Mouse (Mus musculus) forebrain, embryonic 16.5 days (tissue): Measurements from ENCODE around the gene Oxct1. TPM values are rescaled to one million over a fixed set of nuclear protein-coding genes. Genes with fewer than 3 reads are reported as not detected.

Experiments
- ATAC-seq: fragments of 200-750 bp; cut with Nextera tagmentation; 2 replicates; pipeline ENCODE4 v1.8.0; 2017; ENCODE audit warnings: mild to moderate bottlenecking, moderate library complexity
- H3K27ac ChIP-seq: fragments of 300-500 bp; sonication (generic); 2 replicates; pipeline ENCODE4 v1.5.1; 2014; ENCODE audit warnings: low read length, control low read depth
- H3K27me3 ChIP-seq: fragments of 300-500 bp; sonication (generic); replicated peaks from 2 replicates; pipeline ENCODE4 v1.6.1; 2014; ENCODE audit warnings: low read length; ENCODE audit not compliant: control insufficient read depth, insufficient read depth
- H3K36me3 ChIP-seq: fragments of 300-500 bp; sonication (generic); 2 replicates; pipeline ENCODE4 v1.6.1; 2014; ENCODE audit not compliant: control insufficient read depth, insufficient read depth
- H3K4me1 ChIP-seq: fragments of 300-500 bp; sonication (generic); replicated peaks from 2 replicates; pipeline ENCODE4 v1.6.1; 2014; ENCODE audit warnings: low read length; ENCODE audit not compliant: control insufficient read depth, insufficient read depth
- H3K4me2 ChIP-seq: fragments of 300-500 bp; sonication (generic); 2 replicates; pipeline ENCODE4 v1.6.1; 2014; ENCODE audit warnings: mild to moderate bottlenecking, low read length, control low read depth
- H3K4me3 ChIP-seq: fragments of 300-500 bp; sonication (generic); replicated peaks from 2 replicates; pipeline ENCODE4 v1.5.1; 2014; ENCODE audit warnings: mild to moderate bottlenecking, low read length, control low read depth
- H3K9ac ChIP-seq: fragments of 300-500 bp; sonication (generic); replicated peaks from 2 replicates; pipeline ENCODE4 v1.6.1; 2014; ENCODE audit warnings: low read depth, low read length, control low read depth
- H3K9me3 ChIP-seq: fragments of 300-500 bp; sonication (generic); 2 replicates; pipeline ENCODE4 v1.6.1; 2016; ENCODE audit warnings: low read length; ENCODE audit not compliant: control insufficient read depth
- WGBS: fragments of 180-500 bp; shearing (Covaris S2); extraction: QIAGEN DNeasy Blood & Tissue Kit; methylation state at CpG from one replicate; pipeline ENCODE4 v1.1.7; 2014; 5-methylcytosine and 5-hydroxymethylcytosine counted together
- polyA plus RNA-seq: library from polyadenylated mRNA; unstranded; fragments of >200 nt; fragmentation: Nextera tagmentation; extraction: Ambion mirVana; gene quantifications from 2 replicates; pipeline ENCODE4 v1.2.1, GENCODE M21; 2015

The Oxct1 gene
- polyA plus RNA-seq, 1 experiment from 2014 or later, result 300 TPM

DNA sequence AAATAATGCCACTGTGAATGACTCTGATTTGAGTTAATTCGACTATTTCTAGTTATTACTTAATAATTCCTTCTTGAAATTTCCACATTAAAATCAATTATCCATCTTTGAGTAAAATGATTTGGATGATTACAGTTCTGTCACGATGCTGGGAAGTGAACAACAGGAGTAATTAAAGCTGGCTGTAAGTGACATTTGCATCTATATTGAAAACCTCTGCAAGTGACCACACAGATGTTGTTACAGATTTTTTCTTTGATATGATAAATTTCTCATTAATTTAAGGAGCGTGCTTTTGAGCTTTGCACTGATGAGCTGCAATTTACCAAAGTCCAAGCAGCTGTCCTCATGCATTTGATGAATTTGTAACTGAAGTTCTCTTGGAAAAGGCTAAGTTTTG, 64.4 kb downstream of the Oxct1 start:
- H3K9ac ChIP-seq, result no peak overlapping the region
- H3K36me3 ChIP-seq, result peaks cover 12% of the 10 kb centered on the region
- H3K9me3 ChIP-seq, result no peaks in the 10 kb centered on the region
- H3K27me3 ChIP-seq, result no peaks in the 10 kb centered on the region
- 55% methylated on average over 3 of the region's 3 CpGs for WGBS
- H3K27ac ChIP-seq, result no peak overlapping the region
- H3K4me3 ChIP-seq, result no peak overlapping the region
- peak; percentile 44; the same call in 1 of the 2 replicates for ATAC-seq
- H3K4me1 ChIP-seq, result peaks cover 2% of the 10 kb centered on the region; the same call in 1 of the 2 replicates
- no peak overlapping the region for H3K4me2 ChIP-seq

DNA sequence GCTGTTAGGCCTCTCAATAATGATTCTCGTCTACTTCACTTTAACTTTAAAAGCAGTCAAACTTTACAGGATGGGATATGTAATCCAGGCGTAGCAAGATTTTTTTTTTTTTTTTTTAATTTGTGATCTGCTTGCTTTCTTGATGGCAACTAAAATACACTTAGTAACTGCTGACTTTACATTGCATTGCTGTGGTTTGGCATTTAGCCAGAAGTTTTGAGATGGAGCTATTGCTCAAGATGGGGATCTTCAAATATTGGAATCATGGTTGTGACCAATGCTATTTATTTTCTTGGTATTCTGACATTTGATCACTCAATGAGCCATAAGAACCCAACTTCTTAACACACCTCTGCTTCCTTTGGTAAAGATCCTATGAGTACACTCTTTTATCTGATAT, 66.4 kb downstream of the Oxct1 start:
- Histone ChIP-seq H3K27me3 (no peaks in the 10 kb centered on the region), H3K4me1 (peaks cover 2% of the 10 kb centered on the region; the same call in 1 of the 2 replicates), H3K36me3 (peaks cover 12% of the 10 kb centered on the region), H3K4me2 (no peak overlapping the region), H3K9me3 (no peaks in the 10 kb centered on the region), H3K4me3 (no peak overlapping the region), H3K9ac (no peak overlapping the region), H3K27ac (no peak overlapping the region)
- 86% methylated on average over 2 of the region's 2 CpGs for WGBS
- ATAC-seq, result no peak

DNA sequence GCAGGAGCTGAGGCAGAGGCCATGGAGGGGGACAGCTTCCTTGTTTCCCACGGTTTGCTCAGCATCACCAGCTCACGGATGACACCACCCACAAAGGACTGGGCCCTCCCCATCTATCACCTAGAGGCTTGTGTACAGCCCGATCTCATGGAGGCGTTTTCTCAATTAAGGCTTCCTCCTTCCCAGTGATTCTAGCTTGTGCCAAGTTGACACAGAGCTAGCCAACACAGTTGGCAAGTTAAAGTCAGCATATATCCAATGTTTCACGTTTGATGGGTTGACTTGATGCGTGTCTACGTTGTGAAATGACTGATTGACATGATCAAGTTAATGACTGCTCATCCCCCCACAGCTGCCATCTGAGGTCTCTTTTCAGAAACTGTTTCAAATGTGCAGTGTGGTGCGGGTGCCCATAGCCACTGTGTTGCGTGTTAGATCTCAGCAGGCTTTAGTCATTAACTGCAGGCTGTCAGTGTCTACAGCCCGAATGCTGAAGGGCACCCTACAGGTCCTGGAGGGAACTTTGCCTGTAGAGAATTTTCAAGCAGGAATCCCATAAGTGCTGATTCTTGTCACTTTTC, 74.2 kb downstream of the Oxct1 start:
- peak; percentile 60 for ATAC-seq

DNA sequence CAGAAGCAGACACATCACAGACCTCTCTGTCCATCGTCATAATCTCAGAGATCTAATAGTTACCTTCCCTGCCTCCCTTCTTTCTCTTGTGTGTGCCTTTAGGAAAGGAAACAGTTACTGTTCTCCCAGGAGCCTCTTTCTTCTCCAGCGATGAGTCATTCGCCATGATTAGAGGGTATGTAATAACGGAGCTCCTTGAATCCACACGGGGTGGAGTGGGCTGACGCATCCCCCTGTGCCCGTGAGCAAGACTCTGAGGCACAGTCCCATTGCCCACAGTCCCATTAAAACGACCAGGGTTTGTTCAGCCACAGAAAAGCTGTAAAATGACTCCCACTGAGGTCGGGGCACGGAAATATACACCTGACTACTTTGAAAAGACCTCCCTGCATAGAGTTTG, 74.8 kb downstream of the Oxct1 start:
- no peak overlapping the region for H3K27ac ChIP-seq
- no peak overlapping the region for H3K9ac ChIP-seq
- no peak overlapping the region for H3K4me2 ChIP-seq
- H3K4me3 ChIP-seq, result no peak overlapping the region
- no peaks in the 10 kb centered on the region for H3K4me1 ChIP-seq
- no peaks in the 10 kb centered on the region for H3K9me3 ChIP-seq
- H3K27me3 ChIP-seq, result no peaks in the 10 kb centered on the region
- H3K36me3 ChIP-seq, result no peaks in the 10 kb centered on the region
- 75% methylated on average over 10 of the region's 10 CpGs for WGBS
- ATAC-seq, result no peak

More for the DNA sequence above, 74.2 kb downstream of the Oxct1 start:
- Histone ChIP-seq H3K4me2 (no peak overlapping the region), H3K27me3 (no peaks in the 10 kb centered on the region), H3K9me3 (no peaks in the 10 kb centered on the region), H3K4me3 (no peak overlapping the region), H3K9ac (no peak overlapping the region), H3K27ac (no peak overlapping the region), H3K4me1 (no peaks in the 10 kb centered on the region), H3K36me3 (no peaks in the 10 kb centered on the region)
- 64% methylated on average over 10 of the region's 10 CpGs for WGBS

DNA sequence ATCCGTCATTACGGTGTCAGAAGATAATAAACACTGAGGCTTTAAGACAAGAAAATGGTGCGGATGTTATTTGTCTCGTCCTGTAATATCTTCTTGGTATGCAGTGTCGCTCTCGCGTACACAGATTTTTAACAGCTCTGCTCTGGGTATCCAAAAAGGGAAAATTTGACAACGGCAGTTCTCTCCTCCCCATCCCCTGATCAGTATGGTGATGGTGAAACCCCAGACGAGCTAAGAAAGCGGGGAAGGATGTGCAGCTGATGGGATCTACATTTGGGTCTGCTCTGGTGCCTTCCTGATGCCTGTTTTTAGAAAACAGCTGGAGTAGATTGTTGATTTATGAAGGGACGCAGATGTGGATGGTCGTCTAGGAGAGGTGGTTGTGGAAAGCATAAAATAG, 78.1 kb downstream of the Oxct1 start:
- H3K27ac ChIP-seq, result no peak overlapping the region
- 78% methylated on average over 12 of the region's 12 CpGs for WGBS
- H3K4me1 ChIP-seq, result no peaks in the 10 kb centered on the region
- no peak overlapping the region for H3K9ac ChIP-seq
- H3K27me3 ChIP-seq, result no peaks in the 10 kb centered on the region
- no peak overlapping the region for H3K4me3 ChIP-seq
- H3K4me2 ChIP-seq, result no peak overlapping the region
- ATAC-seq, result 0 out of 2 replicates have a peak, but pooled peaks have one; percentile 19
- H3K36me3 ChIP-seq, result no peaks in the 10 kb centered on the region
- H3K9me3 ChIP-seq, result no peaks in the 10 kb centered on the region

DNA sequence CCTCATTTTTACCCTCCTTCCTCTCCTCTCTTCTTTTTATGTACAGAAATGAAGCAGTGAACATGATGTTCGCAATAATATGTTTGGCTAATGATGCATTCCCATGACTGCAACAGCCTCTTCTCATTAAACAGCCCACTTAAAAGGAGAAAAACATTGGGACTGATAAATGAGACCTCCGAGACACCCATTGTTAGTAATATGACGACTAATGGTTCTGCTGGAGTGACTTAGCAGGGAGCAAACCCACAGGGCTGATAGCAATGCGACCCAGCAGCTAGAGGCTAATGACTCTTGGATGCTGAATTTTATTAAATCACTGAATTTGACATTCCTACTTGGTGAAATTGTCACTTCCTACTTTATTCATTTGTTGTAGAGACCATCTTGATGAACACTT, 79.3 kb downstream of the Oxct1 start:
- no peak overlapping the region for H3K4me3 ChIP-seq
- no peaks in the 10 kb centered on the region for H3K9me3 ChIP-seq
- ATAC-seq, result no peak
- 58% methylated on average over 4 of the region's 4 CpGs for WGBS
- no peaks in the 10 kb centered on the region for H3K4me1 ChIP-seq
- H3K27me3 ChIP-seq, result no peaks in the 10 kb centered on the region
- no peaks in the 10 kb centered on the region for H3K36me3 ChIP-seq
- H3K9ac ChIP-seq, result no peak overlapping the region
- H3K27ac ChIP-seq, result no peak overlapping the region
- H3K4me2 ChIP-seq, result no peak overlapping the region

DNA sequence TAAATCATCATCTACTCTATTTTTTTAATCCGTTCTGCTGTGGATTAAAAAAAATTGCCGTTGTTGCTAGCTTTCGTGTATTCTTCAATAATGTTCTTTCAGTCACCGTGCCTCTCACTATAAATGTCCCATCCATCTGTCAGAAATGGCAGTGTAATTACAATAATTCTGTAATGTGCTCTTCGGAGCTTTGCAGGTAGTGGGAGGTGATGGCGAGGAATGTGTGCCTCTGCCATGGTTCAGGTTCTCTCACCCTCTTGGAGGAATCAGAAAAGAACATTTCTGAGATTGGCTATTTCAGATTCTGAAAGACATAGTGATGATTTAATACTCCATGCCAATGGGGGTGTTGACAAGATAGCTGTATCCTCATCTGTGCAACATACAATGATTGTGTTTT, 93.8 kb downstream of the Oxct1 start:
- 90% methylated on average over 6 of the region's 6 CpGs for WGBS

DNA sequence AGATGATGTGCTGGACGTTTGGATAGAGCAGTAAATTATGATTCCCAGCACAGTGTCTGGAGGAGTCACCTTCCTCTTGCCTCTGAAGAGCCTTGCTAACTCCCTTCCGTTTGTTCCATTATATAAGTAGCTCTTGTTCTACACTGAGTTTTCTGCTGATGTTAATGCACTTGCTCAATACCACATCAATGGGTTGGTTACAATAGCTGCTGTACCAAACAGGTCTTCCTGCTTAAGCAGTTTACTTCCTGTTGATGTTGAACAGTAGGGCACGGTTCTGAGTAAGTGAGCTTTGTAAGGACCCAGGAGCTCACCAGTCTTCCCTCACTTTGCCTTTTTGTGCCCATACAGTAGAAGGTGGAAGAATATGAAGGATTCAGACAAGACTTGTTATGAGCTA, 98.5 kb downstream of the Oxct1 start:
- H3K4me3 ChIP-seq, result no peak overlapping the region
- no peak overlapping the region for H3K9ac ChIP-seq
- H3K9me3 ChIP-seq, result no peaks in the 10 kb centered on the region
- WGBS, result 59% methylated on average over 3 of the region's 3 CpGs
- H3K4me1 ChIP-seq, result no peaks in the 10 kb centered on the region
- H3K27ac ChIP-seq, result no peak overlapping the region
- no peak for ATAC-seq
- peaks cover 3% of the 10 kb centered on the region; the same call in 1 of the 2 replicates for H3K36me3 ChIP-seq
- H3K4me2 ChIP-seq, result no peak overlapping the region
- no peaks in the 10 kb centered on the region for H3K27me3 ChIP-seq

More for the DNA sequence above, 93.8 kb downstream of the Oxct1 start:
- no peaks in the 10 kb centered on the region; the same call in 1 of the 2 replicates for H3K36me3 ChIP-seq
- no peak overlapping the region for H3K4me2 ChIP-seq
- no peak for ATAC-seq
- no peaks in the 10 kb centered on the region for H3K4me1 ChIP-seq
- H3K9ac ChIP-seq, result no peak overlapping the region
- H3K9me3 ChIP-seq, result no peaks in the 10 kb centered on the region
- no peak overlapping the region for H3K4me3 ChIP-seq
- no peak overlapping the region for H3K27ac ChIP-seq
- no peaks in the 10 kb centered on the region for H3K27me3 ChIP-seq

DNA sequence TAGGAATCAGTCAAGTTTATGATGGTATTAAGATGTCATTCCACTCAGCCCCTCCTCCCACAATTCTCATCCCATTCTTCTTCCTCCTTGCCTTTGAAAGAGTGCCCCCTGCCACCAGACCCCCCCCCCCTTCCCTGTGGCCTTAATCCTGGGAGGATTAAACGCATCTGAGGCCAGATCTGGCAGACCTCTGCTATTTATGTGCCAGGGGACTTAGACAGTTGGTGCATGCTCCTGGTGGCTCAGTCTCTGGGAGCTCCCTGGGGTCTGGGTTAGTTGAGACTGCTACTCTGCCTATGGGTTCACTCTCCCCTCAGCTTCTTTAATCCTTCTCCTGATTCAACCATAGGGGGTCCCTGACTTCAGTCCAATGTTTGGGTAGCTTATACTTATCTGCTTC, 112.3 kb downstream of the Oxct1 start:
- whole genome bisulfite sequencing, result 10% methylated on average over 1 of the region's 1 CpGs
- no peak overlapping the region for H3K4me3 ChIP-seq
- no peaks in the 10 kb centered on the region for H3K36me3 ChIP-seq

DNA sequence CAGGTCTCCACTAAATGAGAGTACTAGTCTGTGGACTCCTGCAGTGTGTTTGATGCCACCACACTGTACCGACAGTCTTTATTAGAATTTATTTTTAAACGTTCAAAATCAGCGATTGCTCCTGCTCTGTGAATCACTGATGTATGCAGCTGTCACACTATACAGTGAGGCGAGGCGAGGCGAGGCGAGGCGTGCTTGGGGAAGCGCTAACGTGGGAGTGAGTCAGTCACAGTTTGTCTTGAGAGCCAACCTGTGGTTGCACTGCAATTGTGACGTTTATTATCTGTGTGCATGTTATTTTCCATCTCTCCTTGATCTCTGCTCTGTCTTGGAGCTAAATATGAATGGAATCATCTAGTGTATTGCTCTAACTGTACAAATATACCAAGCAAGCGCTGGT, 113.3 kb downstream of the Oxct1 start:
- no peak overlapping the region for H3K4me2 ChIP-seq
- ATAC-seq, result peak; percentile 58; the same call in 1 of the 2 replicates
- no peaks in the 10 kb centered on the region for H3K27me3 ChIP-seq
- WGBS, result 87% methylated on average over 12 of the region's 12 CpGs
- H3K4me3 ChIP-seq, result no peak overlapping the region
- no peaks in the 10 kb centered on the region for H3K9me3 ChIP-seq
- no peak overlapping the region for H3K9ac ChIP-seq
- no peaks in the 10 kb centered on the region for H3K4me1 ChIP-seq
- no peak overlapping the region for H3K27ac ChIP-seq
- no peaks in the 10 kb centered on the region for H3K36me3 ChIP-seq

More for the DNA sequence above, 112.3 kb downstream of the Oxct1 start:
- Histone ChIP-seq H3K9ac (no peak overlapping the region), H3K9me3 (no peaks in the 10 kb centered on the region), H3K27ac (no peak overlapping the region), H3K4me2 (no peak overlapping the region), H3K4me1 (no peaks in the 10 kb centered on the region), H3K27me3 (no peaks in the 10 kb centered on the region)
- ATAC-seq, result no peak
